Mouse (Mus musculus): ENCODE measurements around the gene Fgf7. TPM values are rescaled to one million over a fixed set of nuclear protein-coding genes. Genes with fewer than 3 reads are reported as not detected.

Fgf7 gene
- polyA plus RNA-seq, 1 experiment, result 70.8 TPM

GRCm38 (mm10) chr2:126084326-126084725, 49.9 kb downstream of the Fgf7 start:
- no peak for TF ChIP-seq CTCF (IDR thresholded peaks at IDR 0.05; ENCODE audit: borderline replicate concordance, insufficient read depth, low read length)
- TF ChIP-seq POLR2A (IDR thresholded peaks at IDR 0.05; ENCODE audit: low read depth, low read length), result no peak
- no peak overlapping the region for H3K4me3 ChIP-seq (ENCODE audit: insufficient read depth, low read length)

GRCm38 (mm10) chr2:126086187-126086586, 51.7 kb downstream of the Fgf7 start:
- Histone ChIP-seq H3K4me1 (ENCODE audit: control insufficient read depth, insufficient read depth, low read length) (no peaks in the 10 kb centered on the region), H3K4me3 (ENCODE audit: insufficient read depth, low read length) (no peak overlapping the region), H3K27ac (ENCODE audit: insufficient read depth, low read length) (no peak overlapping the region)
- TF ChIP-seq CTCF (IDR thresholded peaks at IDR 0.05; ENCODE audit: borderline replicate concordance, insufficient read depth, low read length) (no peak), POLR2A (IDR thresholded peaks at IDR 0.05; ENCODE audit: low read depth, low read length) (no peak)

More at GRCm38 (mm10) chr2:126084326-126084725, 49.9 kb downstream of the Fgf7 start:
- Histone ChIP-seq H3K27ac (ENCODE audit: insufficient read depth, low read length) (no peak overlapping the region), H3K4me1 (ENCODE audit: control insufficient read depth, insufficient read depth, low read length) (no peaks in the 10 kb centered on the region)

GRCm38 (mm10) chr2:126090432-126090831, 56.0 kb downstream of the Fgf7 start:
- no peak overlapping the region for H3K27ac ChIP-seq (ENCODE audit: insufficient read depth, low read length)
- TF ChIP-seq POLR2A (IDR thresholded peaks at IDR 0.05; ENCODE audit: low read depth, low read length), result no peak
- TF ChIP-seq CTCF (IDR thresholded peaks at IDR 0.05; ENCODE audit: borderline replicate concordance, insufficient read depth, low read length), result no peak
- no peaks in the 10 kb centered on the region for H3K4me1 ChIP-seq (ENCODE audit: control insufficient read depth, insufficient read depth, low read length)
- H3K4me3 ChIP-seq (ENCODE audit: insufficient read depth, low read length), result no peak overlapping the region

- Histone ChIP-seq H3K4me3 (ENCODE audit: insufficient read depth, low read length) (no peak overlapping the region), H3K27ac (ENCODE audit: insufficient read depth, low read length) (no peak overlapping the region), H3K4me1 (ENCODE audit: control insufficient read depth, insufficient read depth, low read length) (no peaks in the 10 kb centered on the region)
- no peak for TF ChIP-seq CTCF (IDR thresholded peaks at IDR 0.05; ENCODE audit: borderline replicate concordance, insufficient read depth, low read length)
- no peak for TF ChIP-seq POLR2A (IDR thresholded peaks at IDR 0.05; ENCODE audit: low read depth, low read length)
Measured at GRCm38 (mm10) chr2:126094616-126095015, 60.2 kb downstream of the Fgf7 start.

Other genes with a start within 250 kb of the Fgf7 start
- gene Galk2, start 175.5 kb upstream of the Fgf7 start, polyA plus RNA-seq (2011; ENCODE audit: insufficient read length, low read depth, missing spikeins), result 49.5 and 54.1 TPM in 2 replicates
- gene Cops2, start 175.5 kb upstream of the Fgf7 start, polyA plus RNA-seq (2011; ENCODE audit: insufficient read length, low read depth, missing spikeins), result 196 and 233 TPM in 2 replicates
- not detected in 2 replicates for gene Fam227b, start 117.3 kb downstream of the Fgf7 start, polyA plus RNA-seq (2011; ENCODE audit: insufficient read length, low read depth, missing spikeins)
- gene Dtwd1, start 117.5 kb downstream of the Fgf7 start, polyA plus RNA-seq (2011; ENCODE audit: insufficient read length, low read depth, missing spikeins), result 13.6 and 17.4 TPM in 2 replicates
- gene Gm17555, start 180.4 kb downstream of the Fgf7 start, polyA plus RNA-seq (2011; ENCODE audit: insufficient read length, low read depth, missing spikeins), result not detected in 2 replicates